Mouse (Mus musculus) adrenal gland (tissue): Measurements from ENCODE around the gene Ccno.

ENCODE experiments used
- intact Hi-C: fragments of 180-260 bp; cut with DNase I; formaldehyde crosslinking; loops from one replicate; pipeline ENCODE4 v1.15.1; 2025
- long read RNA-seq, 2 experiments: library from polyadenylated mRNA; unstranded; transcript quantifications; one replicate each; pipeline ENCODE4 v2.0.0; 2020; ENCODE audit warnings: borderline replicate concordance in 1 of 2; ENCODE audit not compliant: insufficient replicate concordance in 1 of 2

Ccno gene
- long read RNA-seq, experiment 1: 0 reads
- long read RNA-seq, experiment 2: 0 reads

GRCm38 (mm10) chr13:112987532-112987943, at the start of gene Ccno:
Ccno (plus strand) TSS chr13:112987802.
- intact Hi-C loops: no loop called here

GRCm38 (mm10) chr13:112938130-112938529, 49.5 kb upstream of the Ccno start:
- intact Hi-C loops: no loop called here

GRCm38 (mm10) chr13:112941879-112942330, 45.7 kb upstream of the Ccno start:
- intact Hi-C loops: no loop called here

GRCm38 (mm10) chr13:112945312-112945711, 42.3 kb upstream of the Ccno start:
- intact Hi-C loops: no loop called here

- intact Hi-C loops: no loop called here
Measured at GRCm38 (mm10) chr13:112945900-112946299, 41.7 kb upstream of the Ccno start.

- intact Hi-C loops: no loop called here
Measured at GRCm38 (mm10) chr13:112954067-112954466, 33.5 kb upstream of the Ccno start.

- intact Hi-C loops: no loop called here
Measured at GRCm38 (mm10) chr13:112963081-112963480, 24.5 kb upstream of the Ccno start.

GRCm38 (mm10) chr13:112964421-112964820, 23.2 kb upstream of the Ccno start:
- intact Hi-C loops: no loop called here

GRCm38 (mm10) chr13:112967267-112967666, 20.3 kb upstream of the Ccno start:
- intact Hi-C loops: no loop called here

- intact Hi-C loops: no loop called here
Measured at GRCm38 (mm10) chr13:112976720-112977119, 10.9 kb upstream of the Ccno start.

GRCm38 (mm10) chr13:112985605-112986450, 1.8 kb upstream of the Ccno start:
- intact Hi-C loops: no loop called here

GRCm38 (mm10) chr13:112986451-112986950, 1.1 kb upstream of the Ccno start:
- intact Hi-C loops: no loop called here

- intact Hi-C loops: no loop called here
Measured at GRCm38 (mm10) chr13:112987991-112988390, 389 bp downstream of the Ccno start.

GRCm38 (mm10) chr13:112988866-112989265, 1.3 kb downstream of the Ccno start:
- intact Hi-C loops: no loop called here

- intact Hi-C loops: no loop called here
Measured at GRCm38 (mm10) chr13:112989541-112989940, 1.9 kb downstream of the Ccno start.

GRCm38 (mm10) chr13:112990346-112990745, 2.7 kb downstream of the Ccno start:
- intact Hi-C loops: no loop called here

GRCm38 (mm10) chr13:112993531-112994152, 6.0 kb downstream of the Ccno start, which contains the start of gene Mcidas:
Mcidas (plus strand) TSS chr13:112993845.
- intact Hi-C loops: loop anchor here (2.0 kb wide), 1 partner anchor 41 kb away; the partner anchor contains the start of gene Cdc20b

GRCm38 (mm10) chr13:112994191-112994590, 6.6 kb downstream of the Ccno start:
- intact Hi-C loops: no loop called here

- intact Hi-C loops: no loop called here
Measured at GRCm38 (mm10) chr13:112996407-112996806, 8.8 kb downstream of the Ccno start.

- intact Hi-C loops: no loop called here
Measured at GRCm38 (mm10) chr13:112997369-112997768, 9.8 kb downstream of the Ccno start.

GRCm38 (mm10) chr13:112998427-112999201, 11.0 kb downstream of the Ccno start:
- intact Hi-C loops: no loop called here
